Mouse (Mus musculus) stomach, embryonic 16.5 days (tissue): Measurements from ENCODE around the gene Trim21. TPM values are rescaled to one million over a fixed set of nuclear protein-coding genes. Genes with fewer than 3 reads are reported as not detected.

Source experiments
- ATAC-seq: fragments of 200-750 bp; cut with Nextera tagmentation; 2 replicates; pipeline ENCODE4 v1.8.0; 2017; ENCODE audit warnings: moderate number of reproducible peaks, moderate TSS enrichment; ENCODE audit not compliant: insufficient read depth, low FRiP score
- H3K27ac ChIP-seq: fragments of 300-500 bp; sonication (generic); 2 replicates; pipeline ENCODE4 v1.5.1; 2014; ENCODE audit warnings: low read length
- H3K27me3 ChIP-seq: fragments of 300-500 bp; sonication (generic); 2 replicates; pipeline ENCODE4 v1.6.1; 2014; ENCODE audit warnings: low read length, control low read depth, mixed read lengths; ENCODE audit not compliant: control insufficient read depth, insufficient read depth
- H3K36me3 ChIP-seq: fragments of 300-500 bp; sonication (generic); 2 replicates; pipeline ENCODE4 v1.6.1; 2014; ENCODE audit warnings: low read length; ENCODE audit not compliant: control insufficient read depth, insufficient read depth
- H3K4me1 ChIP-seq: fragments of 300-500 bp; sonication (generic); 2 replicates; pipeline ENCODE4 v1.6.1; 2014; ENCODE audit warnings: low read length, control low read depth, mixed read lengths; ENCODE audit not compliant: control insufficient read depth, insufficient read depth
- H3K4me2 ChIP-seq: fragments of 300-500 bp; sonication (generic); 2 replicates; pipeline ENCODE4 v1.6.1; 2014; ENCODE audit warnings: low read depth, low read length, mixed read lengths
- H3K4me3 ChIP-seq: fragments of 300-500 bp; sonication (generic); replicated peaks from 2 replicates; pipeline ENCODE4 v1.5.1; 2014; ENCODE audit warnings: mild to moderate bottlenecking, low read length
- H3K9ac ChIP-seq: fragments of 300-500 bp; sonication (generic); 2 replicates; pipeline ENCODE4 v1.6.1; 2014; ENCODE audit warnings: low read length
- H3K9me3 ChIP-seq: fragments of 300-500 bp; sonication (generic); replicated peaks from 2 replicates; pipeline ENCODE4 v1.6.1; 2016; ENCODE audit warnings: low read length, control low read depth; ENCODE audit not compliant: control insufficient read depth
- WGBS: fragments of 180-500 bp; shearing (Covaris S2); extraction: QIAGEN DNeasy Blood & Tissue Kit; methylation state at CpG from one replicate; pipeline ENCODE4 v1.1.7; 2014; 5-methylcytosine and 5-hydroxymethylcytosine counted together
- polyA plus RNA-seq: library from polyadenylated mRNA; unstranded; fragments of >200 nt; fragmentation: Nextera tagmentation; extraction: Ambion mirVana; gene quantifications from 2 replicates; pipeline ENCODE4 v1.2.1, GENCODE M21; 2015

Gene Trim21
- polyA plus RNA-seq, 1 experiment from 2014 or later: 0.58 TPM

GRCm38 (mm10) chr7:102549570-102549969 lies 15.7 kb downstream of the Trim21 start, which contains the start of gene Olfr549:
Gene Olfr549 (plus strand): TSS chr7:102549870.
- no peak within 1 kb of the TSS for H3K4me3 ChIP-seq
- H3K4me2 ChIP-seq: no peak within 1 kb of the TSS
- H3K27ac ChIP-seq: no peak within 1 kb of the TSS
- H3K27me3 ChIP-seq: no peaks in the 10 kb centered on the region
- 85% methylated on average over 3 of the region's 3 CpGs for WGBS
- no peaks in the 10 kb centered on the region for H3K36me3 ChIP-seq
- no peak for ATAC-seq
- H3K4me1 ChIP-seq: no peaks in the 10 kb centered on the region
- H3K9ac ChIP-seq: no peak within 1 kb of the TSS
- no peaks in the 10 kb centered on the region for H3K9me3 ChIP-seq

GRCm38 (mm10) chr7:102541251-102541650 lies 24.0 kb downstream of the Trim21 start:
- 59% methylated on average over 3 of the region's 3 CpGs for WGBS
- no peaks in the 10 kb centered on the region for H3K36me3 ChIP-seq
- H3K4me2 ChIP-seq: no peak overlapping the region

GRCm38 (mm10) chr7:102540596-102540995 lies 24.7 kb downstream of the Trim21 start, which contains the start of gene Olfr548-ps1:
Gene Olfr548-ps1 (plus strand): TSS chr7:102540896.
- H3K9me3 ChIP-seq: no peaks in the 10 kb centered on the region
- WGBS: 73% methylated on average over 2 of the region's 2 CpGs
- ATAC-seq: no peak

More at GRCm38 (mm10) chr7:102541251-102541650, 24.0 kb downstream of the Trim21 start:
- ATAC-seq: no peak
- Histone ChIP-seq H3K27me3 (no peaks in the 10 kb centered on the region), H3K9me3 (no peaks in the 10 kb centered on the region), H3K4me3 (no peak overlapping the region), H3K4me1 (no peaks in the 10 kb centered on the region), H3K9ac (no peak overlapping the region), H3K27ac (no peak overlapping the region)

GRCm38 (mm10) chr7:102534449-102534848 lies 30.8 kb downstream of the Trim21 start, which contains the start of gene Olfr547:
Gene Olfr547 (plus strand): TSS chr7:102534749.
- no peaks in the 10 kb centered on the region for H3K9me3 ChIP-seq
- no peaks in the 10 kb centered on the region for H3K36me3 ChIP-seq
- no peaks in the 10 kb centered on the region for H3K4me1 ChIP-seq
- H3K27me3 ChIP-seq: no peaks in the 10 kb centered on the region
- no peak within 1 kb of the TSS for H3K4me3 ChIP-seq
- WGBS: 71% methylated on average over 1 of the region's 1 CpGs
- H3K9ac ChIP-seq: no peak within 1 kb of the TSS
- no peak for ATAC-seq
- H3K27ac ChIP-seq: no peak within 1 kb of the TSS
- no peak within 1 kb of the TSS for H3K4me2 ChIP-seq

More at GRCm38 (mm10) chr7:102540596-102540995, 24.7 kb downstream of the Trim21 start, which contains the start of gene Olfr548-ps1:
- Histone ChIP-seq H3K4me1 (no peaks in the 10 kb centered on the region), H3K9ac (no peak within 1 kb of the TSS), H3K36me3 (no peaks in the 10 kb centered on the region), H3K4me3 (no peak within 1 kb of the TSS), H3K4me2 (no peak within 1 kb of the TSS), H3K27me3 (no peaks in the 10 kb centered on the region), H3K27ac (no peak within 1 kb of the TSS)

GRCm38 (mm10) chr7:102529052-102529451 lies 36.2 kb downstream of the Trim21 start:
- WGBS: 78% methylated on average over 1 of the region's 1 CpGs
- no peaks in the 10 kb centered on the region for H3K9me3 ChIP-seq
- no peak overlapping the region for H3K4me3 ChIP-seq
- ATAC-seq: no peak
- no peak overlapping the region for H3K27ac ChIP-seq
- no peaks in the 10 kb centered on the region for H3K27me3 ChIP-seq
- no peak overlapping the region for H3K9ac ChIP-seq
- H3K4me2 ChIP-seq: no peak overlapping the region
- H3K4me1 ChIP-seq: no peaks in the 10 kb centered on the region
- no peaks in the 10 kb centered on the region for H3K36me3 ChIP-seq

- Histone ChIP-seq H3K9ac (no peak overlapping the region), H3K4me1 (no peaks in the 10 kb centered on the region), H3K27me3 (0 out of 2 replicates have a peak, but pooled peaks cover 3% of the 10 kb centered on the region), H3K27ac (no peak overlapping the region), H3K4me2 (no peak overlapping the region), H3K4me3 (no peak overlapping the region), H3K36me3 (no peaks in the 10 kb centered on the region), H3K9me3 (no peaks in the 10 kb centered on the region)
- no peak for ATAC-seq
- 66% methylated on average over 2 of the region's 2 CpGs for WGBS
Observed at GRCm38 (mm10) chr7:102517051-102517335, 48.3 kb downstream of the Trim21 start.

- no peaks in the 10 kb centered on the region for H3K36me3 ChIP-seq
- peak; percentile 8; the same call in 1 of the 2 replicates for ATAC-seq
- H3K27me3 ChIP-seq: 0 out of 2 replicates have a peak, but pooled peaks cover 3% of the 10 kb centered on the region
- no peak overlapping the region for H3K4me2 ChIP-seq
- no peaks in the 10 kb centered on the region for H3K4me1 ChIP-seq
- no peak overlapping the region for H3K4me3 ChIP-seq
- 69% methylated on average over 10 of the region's 10 CpGs for WGBS
- no peaks in the 10 kb centered on the region for H3K9me3 ChIP-seq
- no peak overlapping the region for H3K27ac ChIP-seq
- H3K9ac ChIP-seq: no peak overlapping the region
Observed at GRCm38 (mm10) chr7:102516261-102517050, 48.8 kb downstream of the Trim21 start.

GRCm38 (mm10) chr7:102514144-102514543 lies 51.1 kb downstream of the Trim21 start:
- Histone ChIP-seq H3K4me3 (no peak overlapping the region), H3K4me2 (no peak overlapping the region), H3K27me3 (0 out of 2 replicates have a peak, but pooled peaks cover 3% of the 10 kb centered on the region), H3K4me1 (no peaks in the 10 kb centered on the region), H3K9ac (no peak overlapping the region), H3K27ac (no peak overlapping the region), H3K36me3 (no peaks in the 10 kb centered on the region), H3K9me3 (no peaks in the 10 kb centered on the region)
- 65% methylated on average over 4 of the region's 4 CpGs for WGBS
- ATAC-seq: no peak

GRCm38 (mm10) chr7:102512814-102513435 lies 52.4 kb downstream of the Trim21 start:
- under 1% methylated on average over 54 of the region's 54 CpGs for WGBS
- ATAC-seq: peak; percentile 90
- H3K4me2 ChIP-seq: peak overlapping the region; percentile 88

More at GRCm38 (mm10) chr7:102512814-102513435, 52.4 kb downstream of the Trim21 start:
- Histone ChIP-seq H3K4me1 (no peaks in the 10 kb centered on the region), H3K27ac (no peak overlapping the region), H3K9ac (peak overlapping the region; percentile 77), H3K36me3 (no peaks in the 10 kb centered on the region), H3K4me3 (peak overlapping the region; percentile 52), H3K9me3 (no peaks in the 10 kb centered on the region), H3K27me3 (0 out of 2 replicates have a peak, but pooled peaks cover 3% of the 10 kb centered on the region)
